Mouse (Mus musculus): ENCODE data around the gene Dnajb13.

DNA sequence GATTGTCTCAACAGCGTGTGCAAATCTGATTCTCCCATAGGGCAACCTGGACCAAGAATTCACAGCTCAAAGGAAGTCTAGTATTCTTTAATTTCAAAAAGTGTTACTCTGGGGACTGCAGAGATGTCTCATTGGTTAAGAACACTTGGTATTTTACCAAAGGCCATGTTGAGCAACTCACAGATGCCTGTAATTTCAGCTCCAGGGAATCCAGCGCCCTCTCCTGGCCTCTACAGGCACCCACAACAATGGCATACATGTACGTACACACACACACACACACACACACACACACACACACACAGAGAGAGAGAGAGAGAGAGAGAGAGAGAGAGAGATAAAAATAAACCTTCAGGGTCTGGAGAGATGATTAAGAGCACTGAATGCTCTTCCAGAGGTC is 7.5 kb upstream of the Dnajb13 start:
- no peak for TF ChIP-seq POLR2A (IDR thresholded peaks at IDR 0.05; ENCODE audit: low read depth, low read length)
- TF ChIP-seq CTCF (IDR thresholded peaks at IDR 0.05; ENCODE audit: extremely low read depth, insufficient read length, insufficient replicate concordance, low read depth, low read length) = no peak

All from small intestine, adult 2 months (tissue).